Mouse (Mus musculus) spleen, adult 2 months (tissue): ENCODE measurements around the gene Lmcd1. TPM values are rescaled to one million over a fixed set of nuclear protein-coding genes. Genes with fewer than 3 reads are reported as not detected.
A peak's percentile ranks its signal among the peaks of the same experiment; 100 is the strongest.

Source experiments
- DNase-seq, 2 experiments: peaks; one replicate each; pipeline versions ENCODE4 v3.0.0 to v3.0.0-alpha.2; 2012 to 2021; ENCODE audit warnings: low spot score in 2 of 2, low read depth in 1 of 2
- H3K27ac ChIP-seq: fragments of 200-500 bp; 2 replicates; pipeline ENCODE4 v1.5.1; 2012; ENCODE audit warnings: low read length, inconsistent platforms; ENCODE audit not compliant: insufficient read depth
- H3K27me3 ChIP-seq: fragments of 200-500 bp; 2 replicates; pipeline ENCODE4 v1.6.1; 2012; ENCODE audit warnings: mild to moderate bottlenecking, moderate library complexity, low read length, inconsistent platforms; ENCODE audit not compliant: control insufficient read depth, insufficient read depth
- H3K36me3 ChIP-seq: fragments of 200-500 bp; 2 replicates; pipeline ENCODE4 v1.6.1; 2012; ENCODE audit warnings: mild to moderate bottlenecking, low read length, inconsistent platforms; ENCODE audit not compliant: control insufficient read depth, insufficient read depth
- H3K4me1 ChIP-seq: fragments of 200-500 bp; 2 replicates; pipeline ENCODE4 v1.6.1; 2011; ENCODE audit warnings: inconsistent platforms; ENCODE audit not compliant: control insufficient read depth, insufficient read depth, insufficient read length
- H3K4me3 ChIP-seq: fragments of 200-500 bp; 2 replicates; pipeline ENCODE4 v1.5.1; 2011; ENCODE audit warnings: mild to moderate bottlenecking, inconsistent platforms; ENCODE audit not compliant: insufficient read depth, insufficient read length; ENCODE audit errors: extremely low read depth
- CTCF ChIP-seq: fragments of 200-500 bp; IDR thresholded peaks from 2 replicates; pipeline ENCODE4 v1.5.1; 2011; ENCODE audit warnings: mild to moderate bottlenecking, inconsistent platforms; ENCODE audit not compliant: insufficient read depth, insufficient read length, insufficient replicate concordance; ENCODE audit errors: extremely low read depth
- POLR2A ChIP-seq: fragments of 200-500 bp; IDR thresholded peaks from 2 replicates; pipeline ENCODE4 v1.6.1; 2011; ENCODE audit warnings: low read depth, low read length, inconsistent platforms
- WGBS: fragments of 180-500 bp; shearing (Covaris S2); methylation state at CpG from one replicate; pipeline ENCODE4 v1.1.7; 2018; 5-methylcytosine and 5-hydroxymethylcytosine counted together
- polyA plus RNA-seq: library from polyadenylated mRNA; depleted of rRNA; stranded (reverse); fragments of >200 nt; gene quantifications from 2 replicates; pipeline ENCODE4 v1.2.3, GENCODE M21; 2012; rRNA removed

Lmcd1 gene
- polyA plus RNA-seq, 1 experiment: 7.0 TPM

DNA sequence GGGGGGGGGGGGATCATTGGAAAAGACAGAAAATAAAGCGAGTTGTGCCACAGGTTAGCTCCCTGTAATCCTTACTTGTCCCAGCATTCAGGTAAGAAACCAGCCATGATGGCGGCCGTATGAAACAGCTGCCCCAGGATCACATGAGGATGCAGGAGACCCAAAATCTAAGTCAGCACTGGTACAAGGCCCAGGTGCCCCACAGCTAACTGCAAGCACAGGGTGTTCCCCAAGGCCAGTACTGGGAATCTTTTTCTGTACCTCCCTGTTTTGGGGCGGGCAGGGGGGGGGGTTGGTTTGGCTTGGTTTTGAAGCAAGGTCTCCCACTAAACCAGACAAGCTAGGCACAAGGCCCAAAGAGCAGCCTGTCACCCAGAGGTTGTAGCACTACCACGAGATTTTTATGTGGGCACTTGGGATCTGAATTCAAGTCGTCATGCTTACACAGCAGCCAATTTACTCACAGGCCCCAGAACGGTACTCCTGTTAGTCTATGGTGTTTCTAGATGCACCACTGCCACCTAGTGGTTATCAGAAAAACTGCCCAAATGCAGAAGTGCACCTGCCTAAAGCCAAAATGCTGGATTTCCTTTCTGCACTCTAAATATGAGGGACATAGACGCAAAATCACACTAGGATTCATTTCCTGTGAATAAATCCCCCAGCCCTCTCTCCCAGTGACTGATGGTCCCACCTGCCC is 100.5 kb downstream of the Lmcd1 start:
- Histone ChIP-seq H3K27me3 (no peaks in the 10 kb centered on the region), H3K4me3 (no peak overlapping the region), H3K4me1 (no peaks in the 10 kb centered on the region), H3K36me3 (no peaks in the 10 kb centered on the region), H3K27ac (no peak overlapping the region)
- TF ChIP-seq CTCF (peak; percentile 15; the same call in 1 of the 2 replicates), POLR2A (no peak)
- WGBS: 44% methylated on average over 8 of the region's 8 CpGs
- peak in 1 of 2 experiments; percentile 16 for DNase-seq

DNA sequence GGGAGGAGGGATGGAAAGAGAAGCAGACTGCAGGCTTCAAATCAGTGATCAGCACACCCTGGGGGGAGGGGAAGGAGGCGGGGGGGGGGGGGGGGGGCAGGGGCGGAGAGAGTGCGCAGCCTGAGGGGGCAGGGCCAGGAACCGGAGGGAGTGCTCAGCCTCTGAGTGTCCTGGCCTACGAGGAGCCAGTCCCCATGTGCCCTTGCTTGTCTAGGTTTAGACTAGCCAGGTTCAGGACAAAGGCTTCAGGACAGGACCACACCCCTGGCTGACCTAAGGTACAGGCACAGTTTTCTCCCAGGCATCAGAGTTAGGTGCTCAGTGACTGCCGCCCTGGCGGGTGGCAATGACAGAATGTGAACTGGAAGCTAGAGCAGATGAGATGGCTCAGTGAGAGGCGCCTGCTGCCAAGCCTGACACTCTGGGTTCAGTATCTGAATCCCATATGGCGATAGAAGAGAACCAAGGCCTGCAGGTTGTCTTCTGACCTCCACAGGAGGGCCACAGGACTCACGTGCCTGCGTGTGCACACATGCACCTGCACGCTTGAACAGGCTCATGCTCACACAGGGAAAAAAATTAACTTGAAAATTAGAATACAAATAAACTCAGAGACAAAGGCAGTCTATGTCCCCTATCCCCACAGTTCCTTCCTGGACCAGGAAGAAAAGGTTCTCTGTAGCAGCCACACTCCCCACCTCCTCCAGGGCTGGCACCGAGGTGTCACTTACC is 102.3 kb downstream of the Lmcd1 start:
- Histone ChIP-seq H3K4me1 (no peaks in the 10 kb centered on the region), H3K4me3 (no peak overlapping the region), H3K27me3 (no peaks in the 10 kb centered on the region), H3K27ac (no peak overlapping the region), H3K36me3 (no peaks in the 10 kb centered on the region)
- DNase-seq: no peak
- 74% methylated on average over 12 of the region's 13 CpGs for WGBS
- no peak for TF ChIP-seq POLR2A
- TF ChIP-seq CTCF: no peak

- Histone ChIP-seq H3K4me1 (no peaks in the 10 kb centered on the region), H3K27me3 (no peaks in the 10 kb centered on the region), H3K4me3 (no peak overlapping the region), H3K36me3 (no peaks in the 10 kb centered on the region), H3K27ac (no peak overlapping the region)
- no peak for DNase-seq
- TF ChIP-seq CTCF (no peak), POLR2A (no peak)
- 82% methylated on average over 9 of the region's 9 CpGs for WGBS
Observed at GRCm38 (mm10) chr6:112379054-112379453, 105.5 kb downstream of the Lmcd1 start.

Other genes starting within 250 kb of the Lmcd1 start
- 4.6 and 4.7 TPM in 2 replicates for gene Ssu2, start 114.3 kb downstream of the Lmcd1 start, polyA plus RNA-seq
- gene Cav3, start 185.7 kb downstream of the Lmcd1 start, polyA plus RNA-seq: 0.09 and 0.18 TPM in 2 replicates
- 0.14 TPM in 2 replicates for gene Oxtr, start 216.2 kb downstream of the Lmcd1 start, polyA plus RNA-seq